Comparison of ENCODE assay signal across 25 mouse cellular contexts in the genomic region with DNA sequence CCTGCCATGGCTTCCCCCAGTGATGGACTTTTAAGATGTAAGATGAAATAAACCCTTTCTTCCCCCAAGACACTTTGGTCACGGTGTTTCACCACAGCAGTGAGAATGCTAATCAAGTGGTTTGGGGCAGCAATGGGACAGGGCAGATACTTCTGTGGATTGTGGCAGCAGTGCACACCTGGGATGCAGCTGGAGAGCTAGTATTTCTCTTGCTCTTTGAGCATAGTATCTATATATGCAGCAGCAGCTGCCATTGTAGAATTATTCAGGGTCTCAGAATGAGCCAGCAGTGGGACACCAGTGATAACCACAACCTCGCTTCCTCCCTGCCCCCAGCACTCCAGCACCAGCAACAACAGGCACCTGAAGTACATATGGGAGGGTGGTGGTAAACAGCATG.
DNase-seq lines count a peak whose midpoint lies in the region; ATAC-seq and TF ChIP-seq lines count a peak whose summit lies in the region.
"Had no signal": no experiment of that assay in that cellular context is flagged by ENCODE, and none has a peak within 500 bp of the region (broad histone marks: within the 10 kb centered on the region; RNA-seq: fewer than 3 reads in every experiment).

No protein-coding gene starts in this region.

- H3K27ac ChIP-seq in lung, postnatal 0 days (ENCODE audit: low read length), result no peak overlapping the region
- no peak overlapping the region for H3K27ac ChIP-seq in CH12.LX (ENCODE audit: insufficient read depth, low read depth)

- no peaks in the 10 kb centered on the region for H3K4me1 ChIP-seq in lung, postnatal 0 days (ENCODE audit: insufficient read depth, low read depth, low read length)
- peaks cover 6 to 17% of the 10 kb centered on the region in 2 experiments for H3K4me1 ChIP-seq in CH12.LX (ENCODE audit: control insufficient read depth in 1 of 2, insufficient read depth in 2 of 2)

- H3K9me3 ChIP-seq in lung, postnatal 0 days (ENCODE audit: low read length), result no peaks in the 10 kb centered on the region
- no peaks in the 10 kb centered on the region for H3K9me3 ChIP-seq in CH12.LX (replicated peaks; ENCODE audit: low read length)
- H3K9me3 ChIP-seq: G1E had no signal

- no peak overlapping the region for H3K9ac ChIP-seq in lung, postnatal 0 days (replicated peaks; ENCODE audit: low read depth)
- H3K9ac ChIP-seq in CH12.LX (ENCODE audit: insufficient read depth, low read depth), result no peak overlapping the region

- DNase-seq in lung, postnatal 0 days (ENCODE audit: low spot score), result peak; percentile 3
- DNase-seq in lung, postnatal 10 days, result no peak
- DNase-seq in A20 (ENCODE audit: low read depth, low spot score), result peak; percentile 9
- DNase-seq in CH12.LX (ENCODE audit: extremely low read depth), result peak; percentile 68
- peak; percentile 1 for DNase-seq in ES-CJ7 (ENCODE audit: low read depth, low spot score)
- DNase-seq in T-cell, adult 2 months (ENCODE audit: low spot score), result no peak
- no peak for DNase-seq in kidney, postnatal 14 days
- DNase-seq: adrenal gland, adult 2 months; adrenal gland, adult 8-10 months; adrenal gland, postnatal 10 days; adrenal gland, postnatal 14 days; adrenal gland, postnatal 25 days; adrenal gland, postnatal 36 days; B cell, adult 2 months; cerebellum, adult 11 months; cerebellum, adult 11-12 months; cerebellum, adult 18-20 months; cerebellum, adult 2 months; cerebellum, adult 8-10 months; cerebellum, adult 9-10 months had no signal

- TF ChIP-seq RAD21 in CH12.LX (IDR thresholded peaks at IDR 0.05; ENCODE audit: low read depth, low read length), result no peak

- H3K79me2 ChIP-seq in CH12.LX (replicated peaks; ENCODE audit: control insufficient read depth, extremely low read depth, insufficient read depth, poor library complexity, severe bottlenecking), result no peaks in the 10 kb centered on the region

- H3K27me3 ChIP-seq in lung, postnatal 0 days (replicated peaks; ENCODE audit: insufficient read depth, low read length), result no peaks in the 10 kb centered on the region
- no peaks in the 10 kb centered on the region for H3K27me3 ChIP-seq in CH12.LX (replicated peaks)
- H3K27me3 ChIP-seq: Patski had no signal

- no peak overlapping the region for H3K4me2 ChIP-seq in lung, postnatal 0 days (replicated peaks; ENCODE audit: low read depth, low read length)
- no peak overlapping the region for H3K4me2 ChIP-seq in CH12.LX (ENCODE audit: insufficient read depth, low read depth, poor library complexity, severe bottlenecking)

- no peaks in the 10 kb centered on the region for H3K36me3 ChIP-seq in lung, postnatal 0 days (ENCODE audit: insufficient read depth, low read length)
- H3K36me3 ChIP-seq in CH12.LX (replicated peaks in 1 of 2; ENCODE audit: control insufficient read depth in 1 of 2, insufficient read depth in 1 of 2, low read length in 1 of 2), result no peaks in the 10 kb centered on the region
- H3K36me3 ChIP-seq: G1E had no signal

- in situ Hi-C loops in CH12.LX (cut with MboI; ENCODE audit: low pct_ligation_motif_present, low pct_unique_long_range_greater_than_20kb, low sequenced_read_pairs), result no loop called here

- TF ChIP-seq POLR2A in CH12.LX (IDR thresholded peaks at IDR 0.05; ENCODE audit: low read depth, low read length), result no peak

- H3K4me3 ChIP-seq in lung, postnatal 0 days (ENCODE audit: low read depth, low read length), result no peak overlapping the region
- H3K4me3 ChIP-seq in CH12.LX (replicated peaks in 1 of 3; ENCODE audit: low read depth in 2 of 3, low read length in 2 of 3, poor library complexity in 1 of 3), result no peak overlapping the region

- no peak for ATAC-seq in lung, postnatal 0 days
- ATAC-seq in megakaryocyte, adult 5-6 weeks (ENCODE audit: poor library complexity, severe bottlenecking), result no peak
- ATAC-seq: activated CD4-positive, CD25-positive, alpha-beta regulatory T cell, adult 4 months; CD4-positive, CD25-positive, alpha-beta regulatory T cell, adult 4 months; Patski had no signal

- 82% methylated on average over 2 of the region's 2 CpGs for WGBS in lung, postnatal 0 days

- dilution Hi-C loops in CH12.LX (cut with MboI; ENCODE audit: extremely low pct_ligation_motif_present, extremely low pct_unique_long_range_greater_than_20kb, low sequenced_read_pairs), result no loop called here

- TF ChIP-seq CTCF in lung, postnatal 0 days (IDR thresholded peaks at IDR 0.05), result no peak
- TF ChIP-seq CTCF in CH12.LX (conservative IDR thresholded peaks at IDR 0.05 in 1 of 2, IDR thresholded peaks at IDR 0.05 in 1 of 2; ENCODE audit: low read depth in 2 of 2, low read length in 2 of 2), result no peak

- no peak for TF ChIP-seq EP300 in lung, postnatal 0 days (IDR thresholded peaks at IDR 0.05)
- TF ChIP-seq EP300 in CH12.LX (IDR thresholded peaks at IDR 0.05; ENCODE audit: low read length), result peak; percentile 29; the same call in 1 of the 2 replicates

TF ChIP-seq in CH12.LX, 34 proteins besides CTCF, POLR2A, EP300 and RAD21:
- TF ChIP-seq ETS1 (conservative IDR thresholded peaks at IDR 0.05; ENCODE audit: low read depth, low read length) (peak; percentile 32), TCF12 (IDR thresholded peaks at IDR 0.05; ENCODE audit: low read depth, low read length) (peak; percentile 69), MYC (IDR thresholded peaks at IDR 0.05; ENCODE audit: low read depth, low read length) (no peak), MAZ (IDR thresholded peaks at IDR 0.05; ENCODE audit: low read depth, low read length) (no peak)

Comparison
In these comparisons a context has a peak if more than half of its experiments do, and no peak if none do; other contexts are left out.
1. DNase-seq: peak in lung, postnatal 0 days (single experiment), A20 (single experiment), CH12.LX (single experiment) and ES-CJ7 (single experiment); none in lung, postnatal 10 days (single experiment), T-cell, adult 2 months (single experiment) and kidney, postnatal 14 days (single experiment).